In genomic region chr2:68405163-68405715, GRCm38 (mm10) we compare ENCODE assay signal across 10 mouse cellular contexts.
DNase-seq lines count a peak whose midpoint lies in the region; ATAC-seq and TF ChIP-seq lines count a peak whose summit lies in the region.
"Had no signal": no experiment of that assay in that cellular context is flagged by ENCODE, and none has a peak within 500 bp of the region (broad histone marks: within the 10 kb centered on the region; RNA-seq: fewer than 3 reads in every experiment).

No protein-coding gene starts in this region.

- no peaks in the 10 kb centered on the region for H3K9me3 ChIP-seq in hindbrain, embryonic 16.5 days (ENCODE audit: control insufficient read depth, low read length)
- H3K9me3 ChIP-seq in neural tube, embryonic 11.5 days (ENCODE audit: control insufficient read depth, low read length), result no peaks in the 10 kb centered on the region

- no peaks in the 10 kb centered on the region for H3K36me3 ChIP-seq in hindbrain, embryonic 16.5 days (ENCODE audit: control insufficient read depth, insufficient read depth, low read length)
- no peaks in the 10 kb centered on the region for H3K36me3 ChIP-seq in neural tube, embryonic 11.5 days (ENCODE audit: control insufficient read depth, insufficient read depth, low read length)

- no peak for TF ChIP-seq CTCF in layer of hippocampus, adult 2 months (conservative IDR thresholded peaks at IDR 0.05)

- WGBS in hindbrain, embryonic 16.5 days, result 38% methylated on average over 16 of the region's 16 CpGs
- 34% methylated on average over 16 of the region's 16 CpGs for WGBS in neural tube, embryonic 11.5 days

- no peak overlapping the region for H3K9ac ChIP-seq in hindbrain, embryonic 16.5 days (ENCODE audit: low read depth, low read length)
- H3K9ac ChIP-seq in neural tube, embryonic 11.5 days (ENCODE audit: low read length), result no peak overlapping the region

- no peak overlapping the region for H3K4me3 ChIP-seq in layer of hippocampus, adult 2 months
- H3K4me3 ChIP-seq in hindbrain, embryonic 16.5 days (ENCODE audit: low read length), result no peak overlapping the region
- no peak overlapping the region for H3K4me3 ChIP-seq in neural tube, embryonic 11.5 days (ENCODE audit: low read depth, low read length)
- H3K4me3 ChIP-seq: left cerebral cortex, adult 2 months had no signal

- DNase-seq in adrenal gland, adult 2 months, result peak; percentile 48
- no peak for DNase-seq in adrenal gland, postnatal 4 days (ENCODE audit: low spot score in 2 of 2)
- no peak for DNase-seq in layer of hippocampus, adult 2 months (ENCODE audit: low spot score in 2 of 2)
- no peak for DNase-seq in layer of hippocampus, postnatal 25 days (ENCODE audit: extremely low spot score in 1 of 2, low spot score in 1 of 2)
- peak; percentile 48 for DNase-seq in neural tube, embryonic 11.5 days (ENCODE audit: low spot score)
- DNase-seq in left cerebral cortex, adult 9 months (ENCODE audit: low spot score in 2 of 2), result no peak
- no peak for DNase-seq in cerebellum, postnatal 4 days (ENCODE audit: low spot score in 2 of 2)
- DNase-seq: thymus, postnatal 25 days had no signal

- peaks cover 20% of the 10 kb centered on the region for H3K4me1 ChIP-seq in hindbrain, embryonic 16.5 days (ENCODE audit: control insufficient read depth, insufficient read depth, low read depth, low read length)
- peaks cover 42% of the 10 kb centered on the region for H3K4me1 ChIP-seq in neural tube, embryonic 11.5 days (ENCODE audit: control insufficient read depth, insufficient read depth, low read length)

- peak overlapping the region; percentile 36; the same call in 1 of the 2 replicates for H3K27ac ChIP-seq in layer of hippocampus, adult 2 months
- H3K27ac ChIP-seq in hindbrain, embryonic 16.5 days (ENCODE audit: low read depth, low read length), result no peak overlapping the region
- H3K27ac ChIP-seq in neural tube, embryonic 11.5 days (ENCODE audit: low read depth, low read length), result peak overlapping the region; percentile 23; the same call in 1 of the 2 replicates
- H3K27ac ChIP-seq: left cerebral cortex, adult 2 months had no signal

- no peaks in the 10 kb centered on the region for H3K27me3 ChIP-seq in hindbrain, embryonic 16.5 days (replicated peaks; ENCODE audit: control insufficient read depth, insufficient read depth, low read length)
- H3K27me3 ChIP-seq in neural tube, embryonic 11.5 days (ENCODE audit: control insufficient read depth, insufficient read depth, low read length), result no peaks in the 10 kb centered on the region

- peak overlapping the region; percentile 5; the same call in 1 of the 2 replicates for H3K4me2 ChIP-seq in hindbrain, embryonic 16.5 days (ENCODE audit: low read length)
- H3K4me2 ChIP-seq in neural tube, embryonic 11.5 days (ENCODE audit: low read depth), result peak overlapping the region; percentile 25; the same call in 1 of the 2 replicates

- no peak for ATAC-seq in hindbrain, embryonic 16.5 days
- ATAC-seq in neural tube, embryonic 11.5 days (ENCODE audit: insufficient read depth, low FRiP score, low TSS enrichment), result peak; percentile 20

Comparison
In these comparisons a context has a peak if more than half of its experiments do, and no peak if none do; other contexts are left out.
1. DNase-seq: peak in adrenal gland, adult 2 months (single experiment) and neural tube, embryonic 11.5 days (single experiment); none in adrenal gland, postnatal 4 days (0 of 2), layer of hippocampus, adult 2 months (0 of 2), layer of hippocampus, postnatal 25 days (0 of 2), left cerebral cortex, adult 9 months (0 of 2) and cerebellum, postnatal 4 days (0 of 2).